Mouse (Mus musculus): ENCODE results near the gene Tapbp.

Tapbp gene

GRCm38 (mm10) chr17:33968927-33969326, 53.2 kb downstream of the Tapbp start:
- DNase-seq (ENCODE audit: low spot score) = no peak

- DNase-seq (ENCODE audit: low spot score) = no peak
Measured at GRCm38 (mm10) chr17:33969394-33969793, 53.7 kb downstream of the Tapbp start.

DNA sequence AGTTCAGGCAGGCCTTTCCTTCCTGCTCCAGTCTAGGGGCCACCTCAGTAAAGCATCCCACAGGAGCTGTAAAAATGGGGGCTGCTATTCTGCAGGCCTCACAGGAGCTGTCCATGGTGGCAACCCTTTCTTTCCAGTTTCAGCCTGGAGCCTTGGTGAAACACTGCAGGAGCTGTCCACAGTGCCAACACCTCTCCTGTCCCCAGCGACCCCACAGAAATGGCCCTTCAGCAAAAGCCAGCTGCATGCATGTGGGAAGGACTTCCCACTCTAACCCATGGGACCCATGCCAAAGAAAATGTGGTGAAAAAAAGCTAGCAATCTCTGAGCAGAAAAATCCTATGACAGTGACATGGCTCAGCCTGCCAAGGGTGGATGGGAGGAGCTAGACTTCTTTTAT, 57.0 kb downstream of the Tapbp start:
- no peak for DNase-seq (ENCODE audit: low spot score)

- DNase-seq (ENCODE audit: low spot score) = no peak
Measured at GRCm38 (mm10) chr17:33973572-33973971, 57.9 kb downstream of the Tapbp start.

GRCm38 (mm10) chr17:33977861-33978557, 62.3 kb downstream of the Tapbp start:
- no peak for DNase-seq (ENCODE audit: low spot score)

DNA sequence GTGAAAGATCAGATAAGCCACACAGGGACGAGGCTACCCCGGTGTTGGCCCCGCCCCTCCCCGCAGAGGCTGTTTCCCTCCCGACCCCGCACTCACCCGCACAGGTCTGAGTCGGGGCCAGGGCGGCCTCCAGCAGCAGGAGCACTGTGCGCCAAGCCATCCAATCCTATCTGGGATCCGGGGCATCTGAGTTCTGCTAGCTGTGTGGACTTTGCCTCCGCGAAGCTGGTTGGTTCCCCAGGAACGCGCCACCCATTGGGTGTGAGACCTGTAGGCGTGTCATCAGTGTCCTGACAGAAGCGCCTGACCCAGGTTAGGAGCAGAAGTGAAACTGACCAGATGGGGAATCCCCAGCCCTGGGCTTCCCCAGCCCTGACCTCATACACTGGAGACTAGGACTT, 62.9 kb downstream of the Tapbp start:
- DNase-seq (ENCODE audit: low spot score) = no peak
